Mouse (Mus musculus): ENCODE measurements around the gene Hoxb5. TPM values are rescaled to one million over a fixed set of nuclear protein-coding genes. Genes with fewer than 3 reads are reported as not detected.

Hoxb5 gene
- polyA plus RNA-seq (2017; shearing (Covaris generic)): not detected

DNA sequence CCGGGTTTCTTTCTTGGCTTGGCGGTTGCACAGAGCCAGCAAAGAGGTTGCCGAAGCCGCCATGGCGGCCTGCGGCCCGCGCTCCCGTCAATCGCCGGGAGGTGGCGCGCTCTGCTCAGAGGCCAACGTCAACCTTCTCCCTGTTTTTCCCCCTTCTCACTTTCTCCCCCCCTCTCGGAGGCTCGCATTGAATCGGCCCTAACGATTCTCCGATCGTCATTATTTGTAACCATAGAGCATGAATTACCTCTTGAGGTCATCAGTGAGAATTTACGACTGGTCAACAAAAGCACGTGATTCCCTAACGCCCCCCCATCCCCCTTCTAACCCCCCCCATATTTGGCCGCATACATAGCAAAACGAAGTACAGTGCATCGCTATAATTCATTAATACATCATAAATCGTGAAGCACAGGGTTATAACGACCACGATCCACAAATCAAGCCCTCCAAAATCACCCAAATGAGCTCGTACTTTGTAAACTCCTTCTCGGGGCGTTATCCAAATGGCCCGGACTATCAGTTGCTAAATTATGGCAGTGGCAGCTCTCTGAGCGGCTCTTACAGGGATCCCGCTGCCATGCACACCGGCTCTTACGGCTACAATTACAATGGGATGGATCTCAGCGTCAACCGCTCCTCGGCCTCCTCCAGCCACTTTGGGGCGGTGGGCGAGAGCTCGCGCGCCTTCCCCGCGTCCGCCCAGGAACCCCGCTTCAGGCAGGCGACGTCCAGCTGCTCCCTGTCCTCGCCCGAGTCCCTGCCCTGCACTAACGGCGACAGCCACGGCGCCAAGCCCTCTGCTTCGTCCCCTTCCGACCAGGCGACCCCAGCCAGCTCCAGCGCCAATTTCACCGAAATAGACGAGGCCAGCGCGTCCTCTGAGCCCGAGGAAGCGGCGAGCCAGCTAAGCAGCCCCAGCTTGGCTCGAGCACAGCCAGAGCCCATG, at the start of gene Hoxb5:
Gene Hoxb5 (plus strand): TSS at position 186 of the 949 bp plus-strand sequence.

GRCm38 (mm10) chr11:96270996-96271540, 32.1 kb upstream of the Hoxb5 start, which contains the start of gene Hoxb9:
Gene Hoxb9 (plus strand): TSS chr11:96271457.

DNA sequence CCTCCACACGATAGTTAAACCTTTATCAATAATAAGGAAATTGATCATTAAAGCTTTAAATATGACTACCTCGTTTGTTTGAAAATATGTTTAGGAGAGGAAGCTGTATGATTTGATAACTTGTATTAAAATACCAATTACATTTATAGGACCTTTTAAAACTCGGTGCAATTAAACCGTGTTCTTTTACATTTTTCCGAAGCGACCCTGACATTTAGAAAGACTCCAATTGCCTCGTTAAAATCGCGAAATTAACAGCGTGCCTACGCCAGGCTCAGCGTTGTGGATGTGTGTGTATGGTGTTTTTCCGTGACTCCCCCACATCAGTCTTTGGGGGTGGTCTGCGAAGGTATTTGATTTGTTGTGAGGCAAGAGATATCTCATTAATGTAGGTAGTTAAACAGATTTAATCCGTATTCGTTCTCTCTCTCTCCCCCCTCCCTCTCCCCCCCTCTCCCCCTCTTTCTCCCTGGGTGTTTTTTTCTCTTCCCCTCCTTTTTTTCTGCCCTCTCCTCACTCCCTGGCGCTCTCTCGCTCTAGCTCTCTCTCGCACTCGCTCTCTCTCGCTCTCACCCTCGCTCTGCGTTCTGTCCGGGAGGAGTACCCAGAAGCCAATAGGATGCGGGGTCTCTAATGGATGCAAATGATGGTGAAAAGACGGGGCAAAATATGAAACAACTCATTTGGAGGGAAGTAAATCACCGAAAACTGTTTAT, 21.1 kb upstream of the Hoxb5 start, which contains the start of gene Hoxb8:
Gene Hoxb8 (plus strand): TSS at position 51 of the 716 bp plus-strand sequence.

DNA sequence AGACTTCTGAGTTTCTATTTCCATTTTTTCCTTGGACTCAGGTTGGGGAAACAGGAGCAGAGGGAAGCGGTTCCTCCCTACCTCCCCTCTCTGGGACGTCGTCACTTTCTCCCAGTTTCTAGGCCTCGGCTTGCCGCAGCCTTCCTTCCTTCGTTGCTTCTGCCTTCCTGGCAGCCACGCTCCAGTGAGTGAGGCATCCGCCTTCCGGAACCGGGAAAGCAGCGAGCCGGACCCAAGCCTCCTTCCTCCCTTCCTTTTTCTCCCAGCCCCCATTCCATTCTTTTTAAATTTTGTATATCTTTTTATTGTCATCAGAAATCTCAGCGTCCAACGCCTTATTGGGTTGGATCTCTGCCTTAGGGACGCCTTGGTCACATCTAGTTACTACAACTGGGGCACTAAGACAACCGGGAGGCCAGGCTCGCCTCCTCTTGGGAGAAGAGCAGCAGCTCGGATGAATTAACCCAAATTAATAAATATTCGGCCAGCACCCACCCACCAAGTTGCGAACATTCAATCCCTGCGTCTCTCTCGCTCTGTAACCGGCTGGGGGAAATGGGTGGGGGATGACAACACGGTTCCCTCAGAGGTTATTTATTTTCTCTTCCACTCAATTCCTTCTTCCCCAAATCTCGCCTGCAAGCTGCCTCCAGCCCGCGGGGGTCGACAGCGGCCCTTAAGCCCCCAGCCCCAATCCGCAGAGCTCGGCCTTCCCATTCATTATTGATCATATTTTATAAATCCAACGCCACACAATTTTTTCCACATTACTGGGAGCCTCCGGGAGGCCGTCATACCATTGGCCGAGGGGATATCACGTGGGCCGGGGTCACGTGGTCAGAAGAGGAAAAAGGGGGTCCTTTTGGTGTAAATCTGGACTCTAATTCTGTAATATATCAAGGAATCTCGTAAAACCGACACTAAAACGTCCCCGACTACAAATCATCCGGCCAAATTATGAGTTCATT, 17.1 kb upstream of the Hoxb5 start, which contains the start of gene Hoxb7:
Gene Hoxb7 (plus strand): TSS at position 853 of the 968 bp plus-strand sequence.

GRCm38 (mm10) chr11:96291681-96292564, 11.2 kb upstream of the Hoxb5 start, which contains the start of gene Hoxb6:
Gene Hoxb6 (plus strand): TSS chr11:96292476.

DNA sequence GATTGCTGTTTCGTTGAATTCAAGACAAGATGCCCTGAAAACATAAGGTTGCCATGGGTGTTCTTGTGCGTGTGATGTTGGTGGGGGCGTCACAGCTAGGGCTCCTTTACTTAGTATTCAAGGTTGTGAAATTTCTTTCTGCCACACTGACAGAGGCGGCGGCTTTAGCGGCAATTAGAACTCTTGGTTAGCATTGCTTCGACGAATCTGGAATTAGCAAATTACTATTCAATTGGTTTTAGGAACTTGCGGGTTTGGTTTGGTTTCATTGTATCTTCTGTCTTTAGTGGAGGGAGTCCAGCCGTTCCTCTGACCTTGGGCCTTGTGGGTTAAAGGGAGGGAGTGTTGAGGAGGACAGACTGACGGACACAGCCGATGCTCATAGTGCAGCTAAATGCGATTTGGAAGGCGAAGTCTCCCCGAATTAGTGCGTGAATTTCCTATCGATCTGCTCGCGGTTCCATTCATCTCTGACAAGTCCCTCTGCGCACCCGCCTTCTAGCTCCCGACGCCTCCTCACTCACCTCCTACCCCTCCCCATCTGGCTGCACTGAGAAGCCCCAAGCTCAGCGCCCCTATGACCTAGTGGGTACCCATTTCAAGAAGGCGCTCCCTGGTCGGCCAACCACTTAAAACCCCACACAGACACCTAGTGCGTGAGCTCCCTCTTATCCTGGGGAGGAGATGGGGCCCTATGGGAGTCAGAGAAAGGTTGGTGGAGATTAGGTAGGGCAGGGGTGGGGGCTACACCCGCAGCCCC, 14.7 kb downstream of the Hoxb5 start, which contains the start of gene Hoxb4:
Gene Hoxb4 (plus strand): TSS at position 660 of the 760 bp plus-strand sequence.

GRCm38 (mm10) chr11:96323154-96323553, 20.0 kb downstream of the Hoxb5 start, which contains the start of gene Hoxb3:
Gene Hoxb3 (plus strand): TSS chr11:96323326.

GRCm38 (mm10) chr11:96350341-96350624, 47.1 kb downstream of the Hoxb5 start, which contains the start of gene Hoxb2:
Gene Hoxb2 (plus strand): TSS chr11:96350525.

Other genes with a start within 250 kb of the Hoxb5 start
- 8.9 TPM for gene Ube2z, start 237.9 kb upstream of the Hoxb5 start, polyA plus RNA-seq (2017; shearing (Covaris generic))
- 339 TPM for gene Atp5g1, start 227.7 kb upstream of the Hoxb5 start, polyA plus RNA-seq (2017; shearing (Covaris generic))
- not detected for gene Calcoco2, start 191.4 kb upstream of the Hoxb5 start, polyA plus RNA-seq (2017; shearing (Covaris generic))
- not detected for gene Ttll6, start 169.6 kb upstream of the Hoxb5 start, polyA plus RNA-seq (2017; shearing (Covaris generic))
- gene Hoxb13, start 109.0 kb upstream of the Hoxb5 start, polyA plus RNA-seq (2017; shearing (Covaris generic)): not detected
- not detected for gene Hoxb9, start 31.9 kb upstream of the Hoxb5 start, polyA plus RNA-seq (2017; shearing (Covaris generic))
- gene Hoxb8, start 21.4 kb upstream of the Hoxb5 start, polyA plus RNA-seq (2017; shearing (Covaris generic)): not detected
- gene Hoxb7, start 16.7 kb upstream of the Hoxb5 start, polyA plus RNA-seq (2017; shearing (Covaris generic)): not detected
- gene Hoxb6, start 10.9 kb upstream of the Hoxb5 start, polyA plus RNA-seq (2017; shearing (Covaris generic)): not detected
- gene Hoxb4, start 14.9 kb downstream of the Hoxb5 start, polyA plus RNA-seq (2017; shearing (Covaris generic)): 0.17 TPM
- gene Hoxb3, start 20.0 kb downstream of the Hoxb5 start, polyA plus RNA-seq (2017; shearing (Covaris generic)): not detected
- not detected for gene Hoxb2, start 47.2 kb downstream of the Hoxb5 start, polyA plus RNA-seq (2017; shearing (Covaris generic))
- gene Hoxb1, start 62.4 kb downstream of the Hoxb5 start, polyA plus RNA-seq (2017; shearing (Covaris generic)): not detected
- 752 TPM for gene Skap1, start 161.3 kb downstream of the Hoxb5 start, polyA plus RNA-seq (2017; shearing (Covaris generic))